Mouse (Mus musculus): ENCODE measurements at regions not wholly inside any gene's neighbourhood (a gene's known extent, or its start where the extent isn't known, plus 50 kb on each side); places are given as distances from the start of the nearest gene placed in this dataset.
A peak's percentile ranks its signal among the peaks of the same experiment; 100 is the strongest.

DNA sequence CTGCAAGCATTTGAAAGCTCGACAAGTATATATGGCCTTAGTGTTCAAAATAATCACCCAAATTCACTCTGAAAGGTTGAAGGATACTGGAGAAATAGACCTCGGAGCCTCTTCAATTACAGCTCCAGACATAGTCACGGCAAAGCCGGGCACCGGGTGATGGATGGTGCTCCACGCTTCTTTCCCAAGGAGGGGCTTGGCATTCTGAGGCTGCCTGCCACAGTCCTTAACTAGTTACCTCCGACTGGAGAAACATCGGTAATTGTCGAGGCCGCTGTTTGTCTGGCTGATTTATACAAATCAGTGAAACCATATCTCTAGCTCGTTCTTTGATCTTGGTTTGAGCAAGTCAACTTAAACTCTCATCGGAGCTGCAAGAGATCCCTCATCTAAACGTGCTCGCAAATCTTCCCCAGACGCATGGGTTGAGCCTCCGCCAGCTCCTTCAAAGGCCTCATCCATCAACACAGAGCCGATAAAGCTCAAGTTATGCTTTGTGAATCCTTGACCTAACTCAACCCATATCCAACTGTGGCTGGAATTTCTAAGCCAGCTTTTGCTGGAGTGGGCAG is 145.4 kb upstream of the Stx16 start:
- H3K36me3 ChIP-seq = no peaks in the 10 kb centered on the region
- DNase-seq (no peak), ATAC-seq (ENCODE audit: low read depth) (no peak)
- no peaks in the 10 kb centered on the region; the same call in 1 of the 2 replicates for H3K9me3 ChIP-seq (replicated peaks)
- H3K27me3 ChIP-seq = no peaks in the 10 kb centered on the region
- no peaks in the 10 kb centered on the region for H3K4me1 ChIP-seq (replicated peaks)
- no peak overlapping the region for H3K27ac ChIP-seq
- no peak overlapping the region for H3K4me2 ChIP-seq
- H3K9ac ChIP-seq = no peak overlapping the region
- no peak overlapping the region for H3K4me3 ChIP-seq (replicated peaks)
- WGBS (ENCODE audit: insufficient replicate concordance) = 80% methylated on average over 17 of the region's 17 CpGs

DNA sequence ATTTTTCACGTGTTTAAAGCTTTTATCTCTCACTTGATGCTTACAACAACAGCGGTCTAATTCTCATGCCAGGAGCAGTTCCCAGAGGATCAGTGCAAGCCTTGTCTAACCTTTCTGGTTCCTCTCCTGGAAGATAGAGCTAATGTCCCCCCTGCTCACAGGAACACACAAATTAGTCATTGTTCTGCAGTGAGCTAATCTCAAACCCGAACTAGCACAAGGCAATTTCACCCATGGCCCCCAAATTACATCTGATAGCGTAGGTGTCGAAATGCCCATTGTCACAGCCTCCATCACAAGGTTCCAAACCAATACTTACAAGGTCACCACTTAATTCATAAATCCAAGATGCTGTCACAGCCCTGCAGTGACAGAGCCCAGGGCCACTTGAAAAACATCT is 140.4 kb upstream of the Stx16 start:
- 63% methylated on average over 5 of the region's 5 CpGs for WGBS (ENCODE audit: insufficient replicate concordance)
- H3K36me3 ChIP-seq = no peaks in the 10 kb centered on the region
- no peak overlapping the region for H3K9ac ChIP-seq
- no peaks in the 10 kb centered on the region for H3K4me1 ChIP-seq (replicated peaks)
- H3K27ac ChIP-seq = no peak overlapping the region
- ATAC-seq (ENCODE audit: low read depth) = no peak
- H3K4me3 ChIP-seq (replicated peaks) = no peak overlapping the region
- no peaks in the 10 kb centered on the region; the same call in 1 of the 2 replicates for H3K9me3 ChIP-seq (replicated peaks)
- DNase-seq = no peak
- H3K27me3 ChIP-seq = no peaks in the 10 kb centered on the region
- no peak overlapping the region for H3K4me2 ChIP-seq

- no peak overlapping the region for H3K9ac ChIP-seq
- H3K4me1 ChIP-seq (replicated peaks) = no peaks in the 10 kb centered on the region
- no peaks in the 10 kb centered on the region; the same call in 1 of the 2 replicates for H3K9me3 ChIP-seq (replicated peaks)
- H3K27me3 ChIP-seq = no peaks in the 10 kb centered on the region
- H3K4me2 ChIP-seq = no peak overlapping the region
- H3K36me3 ChIP-seq = no peaks in the 10 kb centered on the region
- DNase-seq (no peak), ATAC-seq (ENCODE audit: low read depth) (no peak)
- 70% methylated on average over 18 of the region's 18 CpGs for WGBS (ENCODE audit: insufficient replicate concordance)
- no peak overlapping the region for H3K27ac ChIP-seq
- H3K4me3 ChIP-seq (replicated peaks) = no peak overlapping the region
Observed at GRCm38 (mm10) chr2:173937531-173938439, 138.3 kb upstream of the Stx16 start.

DNA sequence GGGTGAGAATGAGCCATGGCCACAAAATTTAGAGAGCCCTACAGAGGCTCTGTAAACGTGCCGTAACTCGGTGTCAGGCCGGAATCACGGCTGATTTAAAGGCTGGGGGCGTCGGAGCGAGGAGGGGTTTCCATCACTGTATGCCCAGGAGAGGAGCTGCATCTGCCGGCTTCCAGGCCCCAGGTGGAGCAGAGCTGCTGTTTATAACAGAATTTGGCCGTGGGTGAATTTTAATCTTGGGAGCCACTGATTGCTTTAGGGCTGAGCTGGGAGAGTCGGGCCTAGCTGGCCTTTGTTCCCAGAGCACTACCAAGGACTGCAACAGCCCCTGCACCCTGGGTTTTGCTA is 137.7 kb upstream of the Stx16 start:
- Histone ChIP-seq H3K36me3 (no peaks in the 10 kb centered on the region), H3K9ac (no peak overlapping the region), H3K9me3 (replicated peaks) (no peaks in the 10 kb centered on the region; the same call in 1 of the 2 replicates), H3K27me3 (no peaks in the 10 kb centered on the region), H3K27ac (no peak overlapping the region), H3K4me2 (no peak overlapping the region), H3K4me1 (replicated peaks) (no peaks in the 10 kb centered on the region), H3K4me3 (replicated peaks) (no peak overlapping the region)
- ATAC-seq (ENCODE audit: low read depth) (no peak), DNase-seq (no peak)
- 81% methylated on average over 11 of the region's 11 CpGs for WGBS (ENCODE audit: insufficient replicate concordance)

GRCm38 (mm10) chr2:173945441-173945840 is 130.7 kb upstream of the Stx16 start:
- ATAC-seq (ENCODE audit: low read depth) (no peak), DNase-seq (no peak)
- Histone ChIP-seq H3K4me2 (no peak overlapping the region), H3K27ac (no peak overlapping the region), H3K9me3 (replicated peaks) (no peaks in the 10 kb centered on the region; the same call in 1 of the 2 replicates), H3K9ac (no peak overlapping the region), H3K4me1 (replicated peaks) (no peaks in the 10 kb centered on the region), H3K36me3 (no peaks in the 10 kb centered on the region), H3K4me3 (replicated peaks) (no peak overlapping the region), H3K27me3 (no peaks in the 10 kb centered on the region)
- whole genome bisulfite sequencing (ENCODE audit: insufficient replicate concordance) = 69% methylated on average over 5 of the region's 5 CpGs

GRCm38 (mm10) chr2:173948586-173948985 is 127.5 kb upstream of the Stx16 start:
- no peak for ATAC-seq (ENCODE audit: low read depth)
- Histone ChIP-seq H3K27me3 (no peaks in the 10 kb centered on the region), H3K9me3 (replicated peaks) (no peaks in the 10 kb centered on the region; the same call in 1 of the 2 replicates), H3K36me3 (no peaks in the 10 kb centered on the region), H3K9ac (no peak overlapping the region), H3K4me3 (replicated peaks) (no peak overlapping the region), H3K27ac (no peak overlapping the region), H3K4me1 (replicated peaks) (no peaks in the 10 kb centered on the region), H3K4me2 (no peak overlapping the region)
- WGBS (ENCODE audit: insufficient replicate concordance) = 66% methylated on average over 5 of the region's 5 CpGs
- DNase-seq = no peak

- H3K9ac ChIP-seq = no peak overlapping the region
Observed at GRCm38 (mm10) chr2:173950164-173950891, 125.8 kb upstream of the Stx16 start.

GRCm38 (mm10) chr2:173966111-173966510 is 110.0 kb upstream of the Stx16 start:
- H3K4me1 ChIP-seq (replicated peaks) = no peaks in the 10 kb centered on the region
- H3K9me3 ChIP-seq (replicated peaks) = no peaks in the 10 kb centered on the region
- H3K9ac ChIP-seq = no peak overlapping the region
- no peaks in the 10 kb centered on the region for H3K36me3 ChIP-seq
- no peak overlapping the region for H3K27ac ChIP-seq
- H3K4me2 ChIP-seq = no peak overlapping the region
- no peak for DNase-seq
- no peak for ATAC-seq (ENCODE audit: low read depth)
- no peak overlapping the region for H3K4me3 ChIP-seq (replicated peaks)
- no peaks in the 10 kb centered on the region for H3K27me3 ChIP-seq
- WGBS (ENCODE audit: insufficient replicate concordance) = 59% methylated on average over 5 of the region's 5 CpGs

More at GRCm38 (mm10) chr2:173950164-173950891, 125.8 kb upstream of the Stx16 start:
- Histone ChIP-seq H3K4me3 (replicated peaks) (no peak overlapping the region), H3K4me2 (no peak overlapping the region), H3K27ac (no peak overlapping the region), H3K27me3 (no peaks in the 10 kb centered on the region), H3K36me3 (no peaks in the 10 kb centered on the region), H3K4me1 (replicated peaks) (no peaks in the 10 kb centered on the region), H3K9me3 (replicated peaks) (no peaks in the 10 kb centered on the region)
- 31% methylated on average over 10 of the region's 10 CpGs for WGBS (ENCODE audit: insufficient replicate concordance)
- ATAC-seq (ENCODE audit: low read depth) (no peak), DNase-seq (no peak)

DNA sequence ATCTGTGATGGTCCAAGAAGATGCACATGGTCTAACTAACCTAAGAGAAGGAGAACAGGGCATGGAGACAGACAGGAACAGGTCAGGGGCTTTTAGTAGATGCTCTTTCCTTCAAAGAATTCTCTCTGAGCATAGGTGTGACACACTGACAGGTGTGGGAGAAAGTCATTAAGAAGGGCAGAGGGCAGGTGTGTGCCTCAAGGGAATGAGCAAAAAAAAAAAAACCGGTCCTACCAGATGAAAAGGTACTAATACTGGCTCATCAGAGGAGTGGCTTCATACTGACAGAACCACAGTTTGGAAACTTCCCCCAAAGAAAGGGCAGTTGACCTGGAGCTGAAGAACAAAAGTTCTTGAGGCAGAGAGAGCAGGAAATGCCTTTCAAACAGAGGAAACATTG is 105.3 kb upstream of the Stx16 start:
- WGBS (ENCODE audit: insufficient replicate concordance) = 24% methylated on average over 1 of the region's 1 CpGs
- no peak for DNase-seq
- H3K27me3 ChIP-seq = no peaks in the 10 kb centered on the region
- no peak for ATAC-seq (ENCODE audit: low read depth)
- H3K9me3 ChIP-seq (replicated peaks) = no peaks in the 10 kb centered on the region
- H3K27ac ChIP-seq = no peak overlapping the region
- no peak overlapping the region for H3K9ac ChIP-seq
- no peaks in the 10 kb centered on the region for H3K36me3 ChIP-seq
- H3K4me1 ChIP-seq (replicated peaks) = no peaks in the 10 kb centered on the region
- H3K4me2 ChIP-seq = no peak overlapping the region
- no peak overlapping the region for H3K4me3 ChIP-seq (replicated peaks)

DNA sequence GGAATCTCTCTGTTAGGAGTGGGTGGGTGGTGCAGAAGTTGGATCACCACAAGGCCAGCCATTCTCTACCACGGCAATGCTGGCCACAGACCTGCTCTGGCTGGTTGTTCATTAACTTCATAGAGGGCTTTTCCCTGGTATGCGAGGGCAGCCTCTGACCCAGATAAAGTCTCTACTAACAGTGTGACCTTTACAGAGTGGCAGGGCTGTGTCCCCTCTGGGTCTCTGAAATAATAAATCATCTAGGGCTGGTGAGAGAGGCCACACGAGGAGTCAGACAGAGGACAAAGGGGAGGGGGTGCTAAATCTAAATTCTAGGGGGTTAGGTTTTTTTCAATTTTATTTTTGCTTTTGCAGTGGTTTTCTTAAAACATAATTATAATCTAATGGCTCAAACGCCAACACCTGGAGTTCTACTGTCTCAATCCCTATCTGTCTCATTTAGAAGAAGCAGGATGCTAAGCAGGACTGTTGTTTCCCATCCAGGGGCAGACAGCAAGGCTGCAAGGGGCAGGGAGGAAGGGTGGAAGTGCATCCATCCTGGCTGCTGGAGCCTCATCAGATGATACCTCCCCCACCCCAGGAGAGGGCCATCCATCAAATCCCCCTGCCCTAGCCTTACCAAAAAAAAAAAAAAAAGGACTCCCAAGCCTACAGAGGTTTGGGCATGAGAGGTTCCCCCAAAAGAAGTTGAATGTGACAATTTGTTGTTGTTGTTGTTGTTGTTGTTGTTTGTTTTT is 99.6 kb upstream of the Stx16 start:
- Histone ChIP-seq H3K4me2 (no peak overlapping the region), H3K9ac (no peak overlapping the region), H3K4me3 (replicated peaks) (no peak overlapping the region), H3K4me1 (replicated peaks) (no peaks in the 10 kb centered on the region), H3K36me3 (no peaks in the 10 kb centered on the region), H3K27me3 (no peaks in the 10 kb centered on the region), H3K27ac (peak overlapping the region; percentile 64), H3K9me3 (replicated peaks) (no peaks in the 10 kb centered on the region)
- ATAC-seq (ENCODE audit: low read depth) (peak; percentile 80), DNase-seq (no peak)
- 42% methylated on average over 4 of the region's 4 CpGs for WGBS (ENCODE audit: insufficient replicate concordance)

Data from liver, embryonic 13.5 days (tissue).